19 mouse cellular contexts compared by ENCODE assay signal in the genomic region with DNA sequence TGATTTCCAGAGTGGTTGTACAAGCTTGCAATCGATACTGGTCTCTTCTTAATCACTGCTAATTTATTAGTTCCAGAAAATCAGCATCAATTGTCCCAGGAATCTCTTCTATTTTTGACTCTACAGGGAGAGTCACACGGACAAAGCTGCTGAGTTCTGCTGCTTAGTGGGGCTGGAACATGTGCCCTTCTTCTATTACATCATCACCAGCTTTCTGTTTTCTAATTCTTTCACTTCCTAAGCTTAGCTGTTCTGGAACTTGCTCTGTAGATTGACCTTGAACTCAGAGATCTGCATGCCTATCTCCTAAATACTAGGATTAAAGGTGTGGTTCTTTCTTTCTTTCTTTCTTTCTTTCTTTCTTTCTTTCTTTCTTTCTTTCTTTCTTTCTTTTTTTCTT. TPM values are rescaled to one million over a fixed set of nuclear protein-coding genes. Genes with fewer than 3 reads are reported as not detected.
DNase-seq lines count a peak whose midpoint lies in the region; TF ChIP-seq lines count a peak whose summit lies in the region.
"Had no signal": no experiment of that assay in that cellular context is flagged by ENCODE, and none has a peak within 500 bp of the region (broad histone marks: within the 10 kb centered on the region; RNA-seq: fewer than 3 reads in every experiment).

No protein-coding gene starts in this region.

- no peak for DNase-seq in CH12.LX (ENCODE audit: extremely low read depth)
- no peak for DNase-seq in MN1 (ENCODE audit: low spot score)
- DNase-seq: adrenal gland, adult 2 months; adrenal gland, adult 8-10 months; adrenal gland, postnatal 10 days; adrenal gland, postnatal 14 days; adrenal gland, postnatal 25 days; adrenal gland, postnatal 36 days; B cell, adult 2 months; cerebellum, adult 11 months; cerebellum, adult 11-12 months; cerebellum, adult 18-20 months; cerebellum, adult 2 months; cerebellum, adult 8-10 months; cerebellum, adult 9-10 months had no signal

- no peak overlapping the region for H3K27ac ChIP-seq in CH12.LX (ENCODE audit: insufficient read depth, low read depth)

- H3K9ac ChIP-seq in CH12.LX (ENCODE audit: insufficient read depth, low read depth) = no peak overlapping the region

- H3K4me2 ChIP-seq in CH12.LX (ENCODE audit: insufficient read depth, low read depth, poor library complexity, severe bottlenecking) = no peak overlapping the region

- no peak for TF ChIP-seq POLR2A in CH12.LX (IDR thresholded peaks at IDR 0.05; ENCODE audit: low read depth, low read length)

- no peak overlapping the region for H3K4me3 ChIP-seq in CH12.LX (replicated peaks in 1 of 3; ENCODE audit: low read depth in 2 of 3, low read length in 2 of 3, poor library complexity in 1 of 3)

- H3K36me3 ChIP-seq in CH12.LX (replicated peaks in 1 of 2; ENCODE audit: control insufficient read depth in 1 of 2, insufficient read depth in 1 of 2, low read length in 1 of 2) = no peaks in the 10 kb centered on the region
- H3K36me3 ChIP-seq: G1E had no signal

- TF ChIP-seq RAD21 in CH12.LX (IDR thresholded peaks at IDR 0.05; ENCODE audit: low read depth, low read length) = no peak

- in situ Hi-C loops in CH12.LX (cut with MboI; ENCODE audit: low pct_ligation_motif_present, low pct_unique_long_range_greater_than_20kb, low sequenced_read_pairs) = no loop called here

- H3K79me2 ChIP-seq in CH12.LX (replicated peaks; ENCODE audit: control insufficient read depth, extremely low read depth, insufficient read depth, poor library complexity, severe bottlenecking) = no peaks in the 10 kb centered on the region

- peaks cover 14 to 31% of the 10 kb centered on the region in 2 experiments for H3K4me1 ChIP-seq in CH12.LX (ENCODE audit: control insufficient read depth in 1 of 2, insufficient read depth in 2 of 2)

- dilution Hi-C loops in CH12.LX (cut with MboI; ENCODE audit: extremely low pct_ligation_motif_present, extremely low pct_unique_long_range_greater_than_20kb, low sequenced_read_pairs) = no loop called here

- TF ChIP-seq EP300 in CH12.LX (IDR thresholded peaks at IDR 0.05; ENCODE audit: low read length) = peak; percentile 47; the same call in 1 of the 2 replicates

- H3K9me3 ChIP-seq in CH12.LX (replicated peaks; ENCODE audit: low read length) = peaks cover 6% of the 10 kb centered on the region
- H3K9me3 ChIP-seq: G1E had no signal

- H3K27me3 ChIP-seq in CH12.LX (replicated peaks) = no peaks in the 10 kb centered on the region
- H3K27me3 ChIP-seq: Patski had no signal

- no peak for TF ChIP-seq CTCF in CH12.LX (conservative IDR thresholded peaks at IDR 0.05 in 1 of 2, IDR thresholded peaks at IDR 0.05 in 1 of 2; ENCODE audit: low read depth in 2 of 2, low read length in 2 of 2)

TF ChIP-seq in CH12.LX, 34 proteins besides CTCF, POLR2A, EP300 and RAD21:
- TF ChIP-seq MAX (IDR thresholded peaks at IDR 0.05; ENCODE audit: low read length) = peak; percentile 65
- TF ChIP-seq CHD1 (IDR thresholded peaks at IDR 0.05; ENCODE audit: low read depth, low read length) = no peak
- TF ChIP-seq ETS1 (conservative IDR thresholded peaks at IDR 0.05; ENCODE audit: low read depth, low read length) = peak; percentile 18; the same call in 1 of the 2 replicates
- TF ChIP-seq CHD2 (IDR thresholded peaks at IDR 0.05; ENCODE audit: low read length) = no peak
- TF ChIP-seq MYC (IDR thresholded peaks at IDR 0.05; ENCODE audit: low read depth, low read length) = peak; percentile 75; the same call in 1 of the 2 replicates
- peak; percentile 52; the same call in 1 of the 2 replicates for TF ChIP-seq IRF4 (IDR thresholded peaks at IDR 0.05; ENCODE audit: low read depth, low read length)
- 0 out of 2 replicates have a peak, but pooled peaks have one; percentile 46 for TF ChIP-seq MEF2A (IDR thresholded peaks at IDR 0.05; ENCODE audit: borderline replicate concordance, low read depth, low read length)
- TF ChIP-seq BHLHE40 (IDR thresholded peaks at IDR 0.05; ENCODE audit: low read depth, low read length) = 0 out of 2 replicates have a peak, but pooled peaks have one; percentile 26
- no peak for TF ChIP-seq HCFC1 (IDR thresholded peaks at IDR 0.05; ENCODE audit: low read depth, low read length)

RNA-seq across cellular contexts. Expression of gene Slc15a2, which starts 13.6 kb away (rescaled TPM):
- total RNA-seq in CH12.LX (2012; rRNA removed) = 10.0 and 11.7 TPM in 2 replicates
- 9.4 and 10.8 TPM in 2 replicates for total RNA-seq in CH12.LX (2014; rRNA removed)
- polyA plus RNA-seq in CH12.LX (2012; ENCODE audit: insufficient read length, low read depth) = 9.3 and 11.4 TPM in 2 replicates
- total RNA-seq: MEL had no signal
- polyA plus RNA-seq: C2C12 had no signal

RNA-seq across cellular contexts. Expression of gene Iqcb1, which starts 29.9 kb away (rescaled TPM):
- total RNA-seq in CH12.LX (2012; rRNA removed) (32.1 and 41.0 TPM in 2 replicates), CH12.LX (2014; rRNA removed) (46.4 and 50.4 TPM in 2 replicates)
- polyA plus RNA-seq in CH12.LX (2012; ENCODE audit: insufficient read length, low read depth) = 47.7 and 49.9 TPM in 2 replicates
